Mouse (Mus musculus) brain, embryonic 14.5 days (tissue): ENCODE results near the gene Gm39653.

Source experiments
- CTCF ChIP-seq: fragments of 200-500 bp; IDR thresholded peaks from 2 replicates; pipeline ENCODE4 v1.5.1; 2012; ENCODE audit warnings: inconsistent platforms, mild to moderate bottlenecking, moderate library complexity, borderline replicate concordance; ENCODE audit not compliant: insufficient read depth, insufficient read length; ENCODE audit errors: extremely low read depth
- POLR2A ChIP-seq: fragments of 200-500 bp; IDR thresholded peaks from 2 replicates; pipeline ENCODE4 v1.6.1; 2012; ENCODE audit warnings: mild to moderate bottlenecking, inconsistent platforms, borderline replicate concordance; ENCODE audit not compliant: poor library complexity, insufficient read depth, insufficient read length, severe bottlenecking; ENCODE audit errors: extremely low read depth

GRCm38 (mm10) chr1:63579153-63579552, 36.6 kb upstream of the Gm39653 start:
- TF ChIP-seq CTCF: no peak
- TF ChIP-seq POLR2A: no peak
